Comparison of ENCODE assay signal across 10 mouse cellular contexts in the genomic region with DNA sequence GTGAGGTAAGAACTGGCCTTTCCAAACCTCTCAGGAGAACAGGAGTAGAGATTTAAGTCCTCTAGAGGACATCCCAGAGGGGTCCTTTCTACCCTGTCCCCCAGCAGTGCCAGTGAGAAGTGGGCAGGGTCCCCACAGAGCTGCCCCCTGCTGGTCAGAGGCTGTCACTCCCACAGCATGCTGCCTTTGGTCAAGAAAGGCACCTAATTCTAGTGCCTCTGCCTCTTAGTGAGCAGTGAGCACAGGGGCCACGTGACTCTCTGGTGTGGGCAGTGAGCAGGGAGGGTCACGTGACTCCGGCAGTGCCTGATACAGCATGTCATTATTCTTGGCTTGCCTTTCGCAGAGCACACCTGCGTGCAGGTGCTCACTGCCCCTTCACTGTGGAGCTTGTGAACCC.
DNase-seq lines count a peak whose midpoint lies in the region; ATAC-seq lines count a peak whose summit lies in the region.
"Had no signal": no experiment of that assay in that cellular context is flagged by ENCODE, and none has a peak within 500 bp of the region (broad histone marks: within the 10 kb centered on the region; RNA-seq: fewer than 3 reads in every experiment).

No protein-coding gene starts in this region.

- no peak overlapping the region for H3K9ac ChIP-seq in neural tube, embryonic 15.5 days (replicated peaks)
- no peak overlapping the region for H3K9ac ChIP-seq in forebrain, embryonic 13.5 days
- H3K9ac ChIP-seq: embryonic facial prominence, embryonic 15.5 days; liver, embryonic 15.5 days had no signal

- ATAC-seq in neural tube, embryonic 15.5 days (ENCODE audit: low FRiP score), result no peak
- ATAC-seq in megakaryocyte-erythroid progenitor cell, adult 5-6 weeks (replicated peaks; ENCODE audit: low FRiP score, low TSS enrichment, poor library complexity, severe bottlenecking), result peak; percentile 28; the same call in 1 of the 2 replicates
- no peak for ATAC-seq in forebrain, embryonic 13.5 days

- H3K4me2 ChIP-seq in neural tube, embryonic 15.5 days, result no peak overlapping the region
- no peak overlapping the region for H3K4me2 ChIP-seq in forebrain, embryonic 13.5 days
- H3K4me2 ChIP-seq: embryonic facial prominence, embryonic 15.5 days; liver, embryonic 15.5 days had no signal

- H3K9me3 ChIP-seq in neural tube, embryonic 15.5 days (replicated peaks), result no peaks in the 10 kb centered on the region
- no peaks in the 10 kb centered on the region for H3K9me3 ChIP-seq in forebrain, embryonic 13.5 days (replicated peaks)
- H3K9me3 ChIP-seq: embryonic facial prominence, embryonic 15.5 days; liver, embryonic 15.5 days had no signal

- H3K27me3 ChIP-seq in neural tube, embryonic 15.5 days (replicated peaks), result peaks cover 7% of the 10 kb centered on the region; the same call in 1 of the 2 replicates
- H3K27me3 ChIP-seq in forebrain, embryonic 13.5 days, result no peaks in the 10 kb centered on the region
- H3K27me3 ChIP-seq: liver, embryonic 15.5 days had no signal

- no peak overlapping the region for H3K4me3 ChIP-seq in neural tube, embryonic 15.5 days (replicated peaks)
- no peak overlapping the region for H3K4me3 ChIP-seq in forebrain, embryonic 13.5 days
- H3K4me3 ChIP-seq: embryonic facial prominence, embryonic 15.5 days; liver, embryonic 15.5 days had no signal

- 51% methylated on average over 5 of the region's 5 CpGs for WGBS in neural tube, embryonic 15.5 days
- WGBS in forebrain, embryonic 13.5 days, result 53% methylated on average over 5 of the region's 5 CpGs

- no peak overlapping the region for H3K27ac ChIP-seq in neural tube, embryonic 15.5 days (replicated peaks)
- H3K27ac ChIP-seq in forebrain, embryonic 13.5 days, result no peak overlapping the region
- H3K27ac ChIP-seq: embryonic facial prominence, embryonic 15.5 days; liver, embryonic 15.5 days had no signal

- peak; percentile 14 for DNase-seq in adrenal gland, postnatal 10 days
- no peak for DNase-seq in adrenal gland, adult 8-10 months
- peak; percentile 36 for DNase-seq in neural tube, embryonic 10.5 days (ENCODE audit: extremely low spot score, low spot score)
- DNase-seq in kidney, adult 18-20 months, result peak; percentile 51
- DNase-seq in ovary, postnatal 36 days (ENCODE audit: low spot score), result no peak

- no peaks in the 10 kb centered on the region; the same call in 1 of the 2 replicates for H3K36me3 ChIP-seq in neural tube, embryonic 15.5 days
- H3K36me3 ChIP-seq in forebrain, embryonic 13.5 days (ENCODE audit: poor library complexity, severe bottlenecking), result peaks cover 7% of the 10 kb centered on the region; the same call in 1 of the 2 replicates
- H3K36me3 ChIP-seq: embryonic facial prominence, embryonic 15.5 days; liver, embryonic 15.5 days had no signal

- H3K4me1 ChIP-seq in neural tube, embryonic 15.5 days, result peaks cover 29% of the 10 kb centered on the region
- peaks cover 20% of the 10 kb centered on the region for H3K4me1 ChIP-seq in forebrain, embryonic 13.5 days
- H3K4me1 ChIP-seq: liver, embryonic 15.5 days had no signal

Comparison
In these comparisons a context has a peak if more than half of its experiments do, and no peak if none do; other contexts are left out.
1. DNase-seq: peak in adrenal gland, postnatal 10 days (single experiment), neural tube, embryonic 10.5 days (single experiment) and kidney, adult 18-20 months (single experiment); none in adrenal gland, adult 8-10 months (single experiment) and ovary, postnatal 36 days (single experiment).